Mouse (Mus musculus): ENCODE results near the gene Pllp. TPM values are rescaled to one million over a fixed set of nuclear protein-coding genes. Genes with fewer than 3 reads are reported as not detected.

The Pllp gene
- polyA plus RNA-seq (2016; fragmentation: Nextera tagmentation; extraction: Ambion mirVana), result 0.20 and 1.1 TPM in 2 replicates

GRCm38 (mm10) chr8:94695994-94696384 lies at the start of gene Pllp:
Pllp (minus strand) TSS chr8:94696278.
- DNase-seq (ENCODE audit: low spot score), result no peak
- H3K27ac ChIP-seq, result no peak within 1 kb of the TSS
- H3K27me3 ChIP-seq (ENCODE audit: insufficient read depth, poor library complexity, severe bottlenecking), result peaks cover 74% of the 10 kb centered on the region
- H3K9me3 ChIP-seq, result no peaks in the 10 kb centered on the region
- peaks cover 10% of the 10 kb centered on the region for H3K4me1 ChIP-seq
- under 1% methylated on average over 41 of the region's 41 CpGs for WGBS
- H3K4me3 ChIP-seq, result peak within 1 kb of the TSS; percentile 57
- H3K36me3 ChIP-seq, result no peaks in the 10 kb centered on the region

- Histone ChIP-seq H3K36me3 (no peaks in the 10 kb centered on the region), H3K9me3 (no peaks in the 10 kb centered on the region), H3K27me3 (ENCODE audit: insufficient read depth, poor library complexity, severe bottlenecking) (peaks cover 21% of the 10 kb centered on the region; the same call in 1 of the 2 replicates), H3K4me1 (no peaks in the 10 kb centered on the region), H3K27ac (no peak within 1 kb of the TSS), H3K4me3 (no peak within 1 kb of the TSS)
- WGBS, result 86% methylated on average over 7 of the region's 7 CpGs
- DNase-seq (ENCODE audit: low spot score), result no peak
Measured at GRCm38 (mm10) chr8:94745476-94746184, 49.6 kb upstream of the Pllp start, which contains the start of gene Ccl22. Ccl22 (plus strand) TSS chr8:94745590.

- Histone ChIP-seq H3K4me3 (no peak overlapping the region), H3K9me3 (no peaks in the 10 kb centered on the region), H3K27ac (no peak overlapping the region), H3K27me3 (ENCODE audit: insufficient read depth, poor library complexity, severe bottlenecking) (peaks cover 18% of the 10 kb centered on the region; the same call in 1 of the 2 replicates), H3K36me3 (no peaks in the 10 kb centered on the region), H3K4me1 (no peaks in the 10 kb centered on the region)
- 75% methylated on average over 9 of the region's 9 CpGs for WGBS
- no peak for DNase-seq (ENCODE audit: low spot score)
Measured at GRCm38 (mm10) chr8:94744972-94745371, 48.9 kb upstream of the Pllp start.

GRCm38 (mm10) chr8:94744484-94744883 lies 48.4 kb upstream of the Pllp start:
- WGBS, result 83% methylated on average over 5 of the region's 5 CpGs
- Histone ChIP-seq H3K27ac (no peak overlapping the region), H3K27me3 (ENCODE audit: insufficient read depth, poor library complexity, severe bottlenecking) (0 out of 2 replicates have a peak, but pooled peaks cover 14% of the 10 kb centered on the region), H3K36me3 (no peaks in the 10 kb centered on the region), H3K4me3 (no peak overlapping the region), H3K9me3 (no peaks in the 10 kb centered on the region), H3K4me1 (no peaks in the 10 kb centered on the region)
- DNase-seq (ENCODE audit: low spot score), result no peak

- H3K9me3 ChIP-seq, result no peaks in the 10 kb centered on the region
- no peaks in the 10 kb centered on the region for H3K4me1 ChIP-seq
- no peak overlapping the region for H3K27ac ChIP-seq
- WGBS, result 81% methylated on average over 4 of the region's 4 CpGs
- 0 out of 2 replicates have a peak, but pooled peaks cover 6% of the 10 kb centered on the region for H3K27me3 ChIP-seq (ENCODE audit: insufficient read depth, poor library complexity, severe bottlenecking)
- H3K4me3 ChIP-seq, result no peak overlapping the region
- H3K36me3 ChIP-seq, result no peaks in the 10 kb centered on the region
- DNase-seq (ENCODE audit: low spot score), result no peak
Measured at GRCm38 (mm10) chr8:94741726-94742125, 45.6 kb upstream of the Pllp start.

GRCm38 (mm10) chr8:94740591-94740990 lies 44.5 kb upstream of the Pllp start:
- no peaks in the 10 kb centered on the region for H3K9me3 ChIP-seq
- no peaks in the 10 kb centered on the region for H3K36me3 ChIP-seq
- DNase-seq (ENCODE audit: low spot score), result no peak
- no peak overlapping the region for H3K27ac ChIP-seq
- H3K4me1 ChIP-seq, result peaks cover 2% of the 10 kb centered on the region; the same call in 1 of the 2 replicates
- WGBS, result 82% methylated on average over 3 of the region's 3 CpGs
- H3K27me3 ChIP-seq (ENCODE audit: insufficient read depth, poor library complexity, severe bottlenecking), result 0 out of 2 replicates have a peak, but pooled peaks cover 6% of the 10 kb centered on the region
- H3K4me3 ChIP-seq, result no peak overlapping the region

- Histone ChIP-seq H3K27me3 (ENCODE audit: insufficient read depth, poor library complexity, severe bottlenecking) (0 out of 2 replicates have a peak, but pooled peaks cover under 1% of the 10 kb centered on the region), H3K27ac (no peak overlapping the region), H3K4me3 (no peak overlapping the region), H3K36me3 (no peaks in the 10 kb centered on the region), H3K4me1 (peaks cover 5% of the 10 kb centered on the region; the same call in 1 of the 2 replicates), H3K9me3 (no peaks in the 10 kb centered on the region)
- 86% methylated on average over 6 of the region's 6 CpGs for WGBS
- no peak for DNase-seq (ENCODE audit: low spot score)
Measured at GRCm38 (mm10) chr8:94739829-94740228, 43.8 kb upstream of the Pllp start.

- Histone ChIP-seq H3K27ac (peak overlapping the region; percentile 64; the same call in 1 of the 2 replicates), H3K4me3 (no peak overlapping the region), H3K9me3 (no peaks in the 10 kb centered on the region), H3K4me1 (peaks cover 14% of the 10 kb centered on the region; the same call in 1 of the 2 replicates), H3K36me3 (no peaks in the 10 kb centered on the region), H3K27me3 (ENCODE audit: insufficient read depth, poor library complexity, severe bottlenecking) (no peaks in the 10 kb centered on the region)
- no peak for DNase-seq (ENCODE audit: low spot score)
- WGBS, result 57% methylated on average over 5 of the region's 5 CpGs
Measured at GRCm38 (mm10) chr8:94735426-94736094, 39.5 kb upstream of the Pllp start.

GRCm38 (mm10) chr8:94734735-94735350 lies 38.8 kb upstream of the Pllp start:
- 77% methylated on average over 7 of the region's 7 CpGs for whole genome bisulfite sequencing
- Histone ChIP-seq H3K9me3 (no peaks in the 10 kb centered on the region), H3K27ac (peak overlapping the region; percentile 17; the same call in 1 of the 2 replicates), H3K27me3 (ENCODE audit: insufficient read depth, poor library complexity, severe bottlenecking) (no peaks in the 10 kb centered on the region), H3K4me1 (peaks cover 14% of the 10 kb centered on the region; the same call in 1 of the 2 replicates), H3K36me3 (no peaks in the 10 kb centered on the region), H3K4me3 (no peak overlapping the region)
- no peak for DNase-seq (ENCODE audit: low spot score)

- peak overlapping the region; percentile 57; the same call in 1 of the 2 replicates for H3K27ac ChIP-seq
- WGBS, result 54% methylated on average over 5 of the region's 5 CpGs
- no peaks in the 10 kb centered on the region for H3K27me3 ChIP-seq (ENCODE audit: insufficient read depth, poor library complexity, severe bottlenecking)
- H3K4me1 ChIP-seq, result peaks cover 19% of the 10 kb centered on the region
- DNase-seq (ENCODE audit: low spot score), result peak; percentile 81
- no peaks in the 10 kb centered on the region for H3K36me3 ChIP-seq
- H3K9me3 ChIP-seq, result no peaks in the 10 kb centered on the region
- no peak overlapping the region for H3K4me3 ChIP-seq
Measured at GRCm38 (mm10) chr8:94733821-94734465, 37.9 kb upstream of the Pllp start.

GRCm38 (mm10) chr8:94729301-94729700 lies 33.2 kb upstream of the Pllp start:
- Histone ChIP-seq H3K27me3 (ENCODE audit: insufficient read depth, poor library complexity, severe bottlenecking) (no peaks in the 10 kb centered on the region), H3K9me3 (no peaks in the 10 kb centered on the region), H3K4me3 (no peak overlapping the region), H3K27ac (no peak overlapping the region), H3K36me3 (no peaks in the 10 kb centered on the region), H3K4me1 (peaks cover 13% of the 10 kb centered on the region)
- 54% methylated on average over 4 of the region's 4 CpGs for WGBS
- DNase-seq (ENCODE audit: low spot score), result no peak

GRCm38 (mm10) chr8:94725998-94726397 lies 29.9 kb upstream of the Pllp start:
- Histone ChIP-seq H3K4me3 (no peak overlapping the region), H3K36me3 (no peaks in the 10 kb centered on the region), H3K9me3 (no peaks in the 10 kb centered on the region), H3K27ac (no peak overlapping the region), H3K27me3 (ENCODE audit: insufficient read depth, poor library complexity, severe bottlenecking) (no peaks in the 10 kb centered on the region), H3K4me1 (peaks cover 5% of the 10 kb centered on the region)
- WGBS, result 79% methylated on average over 5 of the region's 5 CpGs
- no peak for DNase-seq (ENCODE audit: low spot score)

Data from heart, embryonic 10.5 days (tissue).